In genomic region chr5:24601911-24602750, GRCm38 (mm10) we compare ENCODE assay signal across 8 mouse cellular contexts. TPM values are rescaled to one million over a fixed set of nuclear protein-coding genes. Genes with fewer than 3 reads are reported as not detected.
DNase-seq lines count a peak whose midpoint lies in the region; ATAC-seq and TF ChIP-seq lines count a peak whose summit lies in the region.

No protein-coding gene starts in this region.

- no peak overlapping the region for H3K4me3 ChIP-seq in CH12.LX (replicated peaks in 1 of 3; ENCODE audit: low read depth in 2 of 3, low read length in 2 of 3, poor library complexity in 1 of 3)
- peak overlapping the region; percentile 66 for H3K4me3 ChIP-seq in embryonic fibroblast, embryonic 13.5 days (ENCODE audit: insufficient read depth, low read length)
- peak overlapping the region; percentile 70 for H3K4me3 ChIP-seq in stomach, embryonic 16.5 days (replicated peaks; ENCODE audit: low read length)

- TF ChIP-seq EP300 in CH12.LX (IDR thresholded peaks at IDR 0.05; ENCODE audit: low read length): no peak

- peak overlapping the region; percentile 24; the same call in 1 of the 2 replicates for H3K4me2 ChIP-seq in CH12.LX (ENCODE audit: insufficient read depth, low read depth, poor library complexity, severe bottlenecking)
- peak overlapping the region; percentile 90 for H3K4me2 ChIP-seq in stomach, embryonic 16.5 days (ENCODE audit: low read depth, low read length)

- peaks cover 7 to 8% of the 10 kb centered on the region in 2 experiments; a peak in 3 of 4 replicates for H3K4me1 ChIP-seq in CH12.LX (ENCODE audit: control insufficient read depth in 1 of 2, insufficient read depth in 2 of 2)
- H3K4me1 ChIP-seq in embryonic fibroblast, embryonic 13.5 days (ENCODE audit: control insufficient read depth, insufficient read depth, low read length): peaks cover 5% of the 10 kb centered on the region; the same call in 1 of the 2 replicates
- peaks cover 62% of the 10 kb centered on the region for H3K4me1 ChIP-seq in stomach, embryonic 16.5 days (ENCODE audit: control insufficient read depth, insufficient read depth, low read length)

- dilution Hi-C loops in CH12.LX (cut with MboI; ENCODE audit: extremely low pct_ligation_motif_present, extremely low pct_unique_long_range_greater_than_20kb, low sequenced_read_pairs): no loop called here

- no peak for TF ChIP-seq POLR2A in CH12.LX (IDR thresholded peaks at IDR 0.05; ENCODE audit: low read depth, low read length)
- peak; percentile 89; the same call in 1 of the 2 replicates for TF ChIP-seq POLR2A in embryonic fibroblast, embryonic 13.5 days (IDR thresholded peaks at IDR 0.05; ENCODE audit: low read depth, low read length)

- intact Hi-C loops in heart, postnatal 10 days (cut with DNase I): no loop called here

- in situ Hi-C loops in CH12.LX (cut with MboI; ENCODE audit: low pct_ligation_motif_present, low pct_unique_long_range_greater_than_20kb, low sequenced_read_pairs): no loop called here

- DNase-seq in CH12.LX (ENCODE audit: extremely low read depth): no peak
- DNase-seq in adrenal gland, adult (ENCODE audit: inconsistent age in 2 of 2, low spot score in 1 of 2): peak; percentile 79 to 93
- DNase-seq in heart, postnatal 10 days: peak; percentile 87 to 90
- peak; percentile 83 to 92 for DNase-seq in kidney, postnatal 4 days
- peak; percentile 62 for DNase-seq in mesoderm, embryonic 11.5 days (ENCODE audit: low read depth, low spot score)
- no peak for DNase-seq in spleen, adult 12 weeks (ENCODE audit: low spot score)

- H3K9me3 ChIP-seq in CH12.LX (replicated peaks; ENCODE audit: low read length): peaks cover 3% of the 10 kb centered on the region
- no peaks in the 10 kb centered on the region for H3K9me3 ChIP-seq in stomach, embryonic 16.5 days (replicated peaks; ENCODE audit: control insufficient read depth, low read length)

- no peak overlapping the region for H3K27ac ChIP-seq in CH12.LX (ENCODE audit: insufficient read depth, low read depth)
- peak overlapping the region; percentile 93 for H3K27ac ChIP-seq in embryonic fibroblast, embryonic 13.5 days (ENCODE audit: insufficient read depth, low read length)
- peak overlapping the region; percentile 100 for H3K27ac ChIP-seq in stomach, embryonic 16.5 days (ENCODE audit: low read length)

- under 1% methylated on average over 73 of the region's 73 CpGs for WGBS in stomach, embryonic 16.5 days

- no peaks in the 10 kb centered on the region for H3K36me3 ChIP-seq in CH12.LX (replicated peaks in 1 of 2; ENCODE audit: control insufficient read depth in 1 of 2, insufficient read depth in 1 of 2, low read length in 1 of 2)
- H3K36me3 ChIP-seq in stomach, embryonic 16.5 days (ENCODE audit: control insufficient read depth, insufficient read depth, low read length): no peaks in the 10 kb centered on the region

- H3K27me3 ChIP-seq in CH12.LX (replicated peaks): peaks cover 83% of the 10 kb centered on the region
- H3K27me3 ChIP-seq in stomach, embryonic 16.5 days (ENCODE audit: control insufficient read depth, insufficient read depth, low read length): no peaks in the 10 kb centered on the region

- TF ChIP-seq RAD21 in CH12.LX (IDR thresholded peaks at IDR 0.05; ENCODE audit: low read depth, low read length): no peak

- no peaks in the 10 kb centered on the region for H3K79me2 ChIP-seq in CH12.LX (replicated peaks; ENCODE audit: control insufficient read depth, extremely low read depth, insufficient read depth, poor library complexity, severe bottlenecking)

- TF ChIP-seq CTCF in CH12.LX (conservative IDR thresholded peaks at IDR 0.05 in 1 of 2, IDR thresholded peaks at IDR 0.05 in 1 of 2; ENCODE audit: low read depth in 2 of 2, low read length in 2 of 2): no peak
- no peak for TF ChIP-seq CTCF in embryonic fibroblast, embryonic 13.5 days (IDR thresholded peaks at IDR 0.05; ENCODE audit: borderline replicate concordance, insufficient read depth, low read length)

- H3K9ac ChIP-seq in CH12.LX (ENCODE audit: insufficient read depth, low read depth): no peak overlapping the region
- H3K9ac ChIP-seq in stomach, embryonic 16.5 days (ENCODE audit: low read length): peak overlapping the region; percentile 96

- peak; percentile 43 for ATAC-seq in stomach, embryonic 16.5 days (ENCODE audit: insufficient read depth, low FRiP score)

TF ChIP-seq in CH12.LX, 34 proteins besides CTCF, POLR2A, EP300 and RAD21:
- no peak for TF ChIP-seq USF1 (IDR thresholded peaks at IDR 0.05; ENCODE audit: low read depth, low read length)
- 0 out of 2 replicates have a peak, but pooled peaks have one; percentile 32 for TF ChIP-seq NRF1 (IDR thresholded peaks at IDR 0.05; ENCODE audit: low read depth, low read length)
- TF ChIP-seq ZKSCAN1 (IDR thresholded peaks at IDR 0.05; ENCODE audit: borderline replicate concordance, low read depth, low read length): no peak
- TF ChIP-seq TBP (conservative IDR thresholded peaks at IDR 0.05; ENCODE audit: low read depth, low read length): no peak
- no peak for TF ChIP-seq GABPA (IDR thresholded peaks at IDR 0.05; ENCODE audit: insufficient replicate concordance, low read depth, low read length)
- no peak for TF ChIP-seq MXI1 (IDR thresholded peaks at IDR 0.05; ENCODE audit: low read depth, low read length)
- TF ChIP-seq MAFK (IDR thresholded peaks at IDR 0.05; ENCODE audit: insufficient replicate concordance, low read length): no peak
- no peak for TF ChIP-seq ELF1 (IDR thresholded peaks at IDR 0.05; ENCODE audit: low read depth, low read length)

RNA-seq across cellular contexts. Expression of gene Chpf2, which starts 15.6 kb away (rescaled TPM):
- total RNA-seq in CH12.LX (2012; rRNA removed) (20.4 and 25.5 TPM in 2 replicates), CH12.LX (2014; rRNA removed) (11.2 and 11.9 TPM in 2 replicates)
- 22.8 and 26.9 TPM in 2 replicates for polyA plus RNA-seq in CH12.LX (2012; ENCODE audit: insufficient read length, low read depth)
- polyA plus RNA-seq in embryonic fibroblast, embryonic 13.5 days (2011; ENCODE audit: insufficient read length, low read depth, missing spikeins): 45.5 and 54.6 TPM in 2 replicates
- total RNA-seq in heart, postnatal 10 days (2021): 10 to 100 TPM; 19.4 to 19.8 TPM
- polyA plus RNA-seq in stomach, embryonic 16.5 days (2015; fragmentation: Nextera tagmentation; extraction: Ambion mirVana): 21.8 and 23.9 TPM in 2 replicates

RNA-seq across cellular contexts. Expression of gene Smarcd3, which starts 22.1 kb away (rescaled TPM):
- total RNA-seq in CH12.LX (2012; rRNA removed) (1.3 and 1.5 TPM in 2 replicates), CH12.LX (2014; rRNA removed) (not detected in 2 replicates)
- polyA plus RNA-seq in CH12.LX (2012; ENCODE audit: insufficient read length, low read depth): 2.2 and 2.8 TPM in 2 replicates
- polyA plus RNA-seq in embryonic fibroblast, embryonic 13.5 days (2011; ENCODE audit: insufficient read length, low read depth, missing spikeins): 22.9 and 27.8 TPM in 2 replicates
- total RNA-seq in heart, postnatal 10 days (2021): 10 to 100 TPM; 61.4 to 67.8 TPM
- 13.1 and 17.1 TPM in 2 replicates for polyA plus RNA-seq in stomach, embryonic 16.5 days (2015; fragmentation: Nextera tagmentation; extraction: Ambion mirVana)

RNA-seq across cellular contexts. Expression of gene Abcf2, which starts 24.9 kb away (rescaled TPM):
- total RNA-seq in CH12.LX (2012; rRNA removed) (118 and 152 TPM in 2 replicates), CH12.LX (2014; rRNA removed) (162 and 169 TPM in 2 replicates)
- 160 and 162 TPM in 2 replicates for polyA plus RNA-seq in CH12.LX (2012; ENCODE audit: insufficient read length, low read depth)
- 69.3 and 73.4 TPM in 2 replicates for polyA plus RNA-seq in embryonic fibroblast, embryonic 13.5 days (2011; ENCODE audit: insufficient read length, low read depth, missing spikeins)
- 10 to 100 TPM; 44.2 to 47.5 TPM for total RNA-seq in heart, postnatal 10 days (2021)
- 81.7 and 81.9 TPM in 2 replicates for polyA plus RNA-seq in stomach, embryonic 16.5 days (2015; fragmentation: Nextera tagmentation; extraction: Ambion mirVana)

RNA-seq across cellular contexts. Expression of gene 4931409K22Rik, which starts 45.5 kb away (rescaled TPM):
- total RNA-seq in CH12.LX (2012; rRNA removed) (not detected in 2 replicates), CH12.LX (2014; rRNA removed) (not detected in 2 replicates)
- polyA plus RNA-seq in CH12.LX (2012; ENCODE audit: insufficient read length, low read depth): not detected in 2 replicates
- polyA plus RNA-seq in embryonic fibroblast, embryonic 13.5 days (2011; ENCODE audit: insufficient read length, low read depth, missing spikeins): not detected in 2 replicates
- total RNA-seq in heart, postnatal 10 days (2021): not detected
- polyA plus RNA-seq in stomach, embryonic 16.5 days (2015; fragmentation: Nextera tagmentation; extraction: Ambion mirVana): 0.13 TPM in 1 of 2 replicates, not detected in the other

Comparison
In these comparisons a context has a peak if more than half of its experiments do, and no peak if none do; other contexts are left out.
1. DNase-seq: peak in adrenal gland, adult (2 of 2), heart, postnatal 10 days (2 of 2), kidney, postnatal 4 days (2 of 2) and mesoderm, embryonic 11.5 days (single experiment); none in CH12.LX (single experiment) and spleen, adult 12 weeks (single experiment).
2. H3K4me3 ChIP-seq: peak in embryonic fibroblast, embryonic 13.5 days (single experiment) and stomach, embryonic 16.5 days (single experiment); none in CH12.LX (0 of 3).